Mouse (Mus musculus): ENCODE data around the gene Ptprn2.

DNA sequence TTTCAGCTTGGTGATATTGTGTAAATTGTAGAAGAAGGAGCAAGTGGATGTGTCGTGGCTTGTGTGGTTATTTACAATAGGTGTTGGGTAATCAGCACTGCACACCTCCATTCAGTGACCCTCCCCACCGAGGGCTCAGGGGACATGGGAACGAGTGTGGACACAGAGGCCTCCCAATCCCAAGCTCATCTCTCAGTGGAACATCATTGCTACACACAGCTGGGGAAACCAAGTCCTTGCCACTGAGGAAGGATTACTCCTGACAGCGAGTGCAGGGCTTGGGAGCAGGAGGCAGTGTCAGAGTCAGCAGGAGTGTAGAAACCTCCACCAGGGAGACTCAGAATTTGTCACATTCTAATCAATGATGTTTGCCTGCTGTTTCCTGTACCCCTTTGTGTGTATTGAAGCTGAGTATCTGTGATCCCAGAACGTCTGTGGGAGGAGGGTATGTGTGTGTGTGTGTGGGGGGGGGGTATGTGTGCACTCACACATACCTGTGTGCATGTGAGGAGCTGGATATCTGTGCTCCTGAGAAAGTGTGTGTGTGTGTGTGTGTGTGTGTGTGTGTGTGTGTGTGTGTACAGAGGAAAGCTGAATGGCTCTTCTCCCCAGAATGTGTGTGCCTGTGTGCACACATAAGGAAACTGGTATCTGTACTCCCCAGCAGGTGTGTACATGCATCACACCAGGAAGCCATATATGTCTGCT lies 599.3 kb downstream of the Ptprn2 start:
- TF ChIP-seq REST (IDR thresholded peaks at IDR 0.05; ENCODE audit: insufficient read depth, insufficient read length): no peak
- TF ChIP-seq POLR2A (IDR thresholded peaks at IDR 0.05; ENCODE audit: insufficient read length, low read depth): no peak
